Mouse (Mus musculus): ENCODE measurements around the gene Npb.
"Not testable (repeated sequence)": the region's sequence is repeated elsewhere in the genome, so short reads cannot be mapped to it uniquely, and the experiment has no call there.

Npb gene

DNA sequence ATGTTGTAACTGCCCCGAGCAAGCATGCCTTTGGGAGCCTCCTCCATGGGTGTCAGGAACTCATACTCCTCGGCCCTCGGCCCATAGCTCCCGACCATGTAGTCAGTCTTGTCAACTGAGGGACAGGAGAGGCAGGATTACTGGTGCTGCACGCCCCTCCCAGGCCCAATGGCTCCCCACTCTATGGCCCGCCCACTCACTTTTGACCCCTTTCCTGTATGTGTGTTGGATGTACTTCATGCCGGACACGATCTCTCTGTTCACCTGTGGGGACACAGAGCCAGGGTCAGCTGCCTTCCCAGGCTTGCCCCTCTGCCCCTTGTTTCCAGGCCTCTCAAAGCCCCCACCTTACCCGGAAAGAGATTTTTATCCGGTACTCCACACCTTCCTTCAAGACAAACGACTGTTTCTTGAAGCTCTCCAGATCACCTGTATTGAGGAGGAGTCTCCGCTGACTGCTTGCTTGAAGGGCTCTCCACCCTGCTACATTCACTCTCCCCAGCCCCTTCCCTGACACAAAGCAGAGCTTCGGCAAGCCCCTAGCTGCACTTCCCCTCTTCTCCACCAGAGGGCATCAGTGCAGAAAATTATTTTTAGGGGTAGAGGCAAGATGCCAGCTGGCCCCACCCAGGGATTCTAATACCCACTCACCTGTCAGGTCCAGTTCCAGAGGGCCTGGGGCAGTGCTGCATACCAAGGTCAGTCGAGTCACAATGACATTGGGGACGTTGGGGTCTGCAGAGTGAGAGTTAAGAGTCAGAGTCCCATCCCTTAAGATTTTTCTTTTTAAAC, 28.8 kb upstream of the Npb start:
- DNase-seq (ENCODE audit: low spot score in 2 of 2), result peak; percentile 43 to 65

DNA sequence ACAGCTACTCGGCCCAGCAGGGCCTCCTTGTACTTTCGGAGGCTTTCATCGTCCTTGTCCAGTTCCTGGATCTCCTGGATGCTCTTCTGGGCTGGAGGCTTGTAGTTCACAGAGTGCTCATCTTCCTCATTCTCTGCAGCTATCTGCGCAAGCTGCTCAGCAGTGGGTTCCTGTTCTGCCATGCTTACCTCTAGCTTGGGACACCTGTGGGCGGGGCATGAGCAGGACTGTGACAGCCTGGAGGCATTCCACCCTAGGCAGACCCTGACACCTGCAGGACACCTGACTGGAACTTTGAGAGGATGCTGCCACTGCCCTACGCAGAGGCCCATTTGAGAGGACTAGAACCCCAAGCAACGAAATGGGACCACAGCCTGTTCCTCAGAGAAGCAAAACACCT, 28.1 kb upstream of the Npb start:
- no peak for DNase-seq (ENCODE audit: low spot score in 2 of 2)

- DNase-seq (ENCODE audit: low spot score in 2 of 2), result no peak
Measured at GRCm38 (mm10) chr11:120580871-120581331, 27.4 kb upstream of the Npb start.

DNA sequence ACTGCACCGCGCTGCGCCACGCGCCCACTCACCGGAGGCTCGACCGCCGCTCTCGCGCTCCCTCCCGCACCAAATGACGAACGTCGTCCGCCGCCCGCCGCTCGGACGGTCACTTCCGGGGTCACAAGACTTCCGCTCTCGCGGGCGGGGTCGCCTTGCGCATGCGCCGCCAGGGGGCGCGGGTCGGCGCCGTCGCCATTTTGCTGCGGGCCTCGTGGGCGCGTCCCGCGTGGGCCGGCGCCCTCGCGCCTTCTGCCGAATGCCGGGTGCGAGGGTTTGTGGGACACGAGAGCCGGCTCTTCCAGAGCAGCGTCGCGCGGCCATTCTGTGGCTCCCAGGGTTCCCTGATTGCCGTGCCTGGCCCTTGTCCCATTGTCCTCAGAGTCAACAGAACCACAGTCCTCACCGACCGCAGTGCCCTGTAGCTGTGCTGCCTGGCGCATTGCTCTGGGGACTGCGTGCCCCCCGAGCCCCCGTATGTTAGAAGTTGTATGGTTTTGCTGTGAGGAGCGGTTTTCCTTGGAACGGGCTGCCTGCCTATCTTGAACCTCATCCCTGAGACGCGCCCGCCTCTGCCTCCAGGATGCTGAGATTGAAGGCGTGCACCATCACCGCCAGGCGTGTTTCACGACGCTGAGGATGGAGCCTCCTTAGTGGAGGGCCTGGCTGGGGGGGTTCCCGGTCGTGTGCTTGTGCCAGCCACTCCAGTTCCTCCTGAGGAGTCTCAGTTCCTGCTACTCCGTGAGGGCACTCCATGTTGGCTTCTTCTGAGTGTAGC, 26.6 kb upstream of the Npb start, which contains the start of gene Arhgdia:
TSS of gene Arhgdia (minus strand) at position 135 of the 778 bp plus-strand sequence.
- peak; percentile 82 to 87 for DNase-seq (ENCODE audit: low spot score in 2 of 2)

DNA sequence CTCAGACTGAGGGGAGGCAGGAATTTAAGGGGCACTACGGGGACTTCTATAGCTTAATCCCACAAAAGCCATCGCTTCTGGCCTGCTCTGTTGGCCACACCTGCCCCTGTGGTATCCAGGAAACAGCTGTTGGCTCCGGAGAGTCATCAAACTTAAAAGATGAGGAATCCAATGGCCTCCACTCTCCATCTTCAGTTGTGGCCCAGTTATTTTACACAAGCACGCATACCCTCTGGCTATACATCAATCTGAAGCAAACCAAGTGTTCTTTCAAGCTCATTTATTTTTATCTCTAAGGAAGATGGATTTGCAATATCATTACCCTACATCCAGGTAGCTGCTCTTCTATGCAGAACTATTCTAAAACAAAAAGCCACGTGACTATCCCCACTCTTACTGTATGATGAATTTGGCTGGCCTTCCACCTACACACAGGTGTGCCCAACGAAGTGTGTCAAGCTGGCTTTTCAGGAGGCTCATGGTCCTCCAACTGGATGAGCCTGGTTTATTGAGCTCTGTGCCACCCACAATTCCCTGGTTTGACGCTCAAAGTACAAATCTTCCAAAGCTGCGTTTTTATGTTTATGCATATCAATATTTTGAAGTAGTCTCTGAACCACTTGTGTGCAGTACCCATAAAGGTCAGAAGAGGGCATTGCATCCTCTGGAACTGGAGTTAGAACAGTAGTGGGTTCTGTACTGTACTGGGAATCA, 25.9 kb upstream of the Npb start:
- no peak for DNase-seq (ENCODE audit: low spot score in 2 of 2)

DNA sequence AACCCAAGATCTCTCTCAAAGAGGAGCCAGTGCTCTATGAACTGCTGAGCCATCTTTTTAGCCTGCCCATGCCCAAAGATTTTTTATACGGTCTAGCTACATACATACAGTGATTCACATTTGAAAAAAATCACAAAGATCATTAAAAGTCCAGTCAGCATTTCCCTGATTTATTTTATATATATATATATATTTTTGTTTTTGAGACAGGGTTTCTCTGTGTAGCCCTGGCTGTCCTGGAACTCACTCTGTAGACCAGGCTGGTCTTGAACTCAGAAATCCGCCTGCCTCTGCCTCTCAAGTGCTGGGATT, 25.3 kb upstream of the Npb start:
- DNase-seq (ENCODE audit: low spot score in 2 of 2), result not testable (repeated sequence)

DNA sequence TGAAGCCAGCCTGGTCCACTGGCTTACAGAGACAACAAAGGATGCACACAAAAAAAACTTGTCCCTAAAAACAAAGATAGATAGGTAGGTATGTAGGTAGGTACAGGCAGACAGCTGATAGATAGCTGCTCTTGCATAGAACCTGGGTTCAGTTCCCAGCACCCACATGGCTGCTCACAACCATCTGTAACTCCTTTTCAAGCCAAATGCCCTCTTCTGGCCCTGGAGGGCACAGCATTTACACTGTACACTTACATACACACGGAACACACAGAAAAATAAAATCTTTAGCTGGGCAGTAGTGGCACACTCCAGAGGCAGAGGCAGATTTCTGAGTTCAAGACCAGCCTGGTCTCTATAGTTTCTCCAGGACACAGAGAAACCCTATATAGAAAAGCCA, 24.3 kb upstream of the Npb start:
- DNase-seq (ENCODE audit: low spot score in 2 of 2), result no peak

DNA sequence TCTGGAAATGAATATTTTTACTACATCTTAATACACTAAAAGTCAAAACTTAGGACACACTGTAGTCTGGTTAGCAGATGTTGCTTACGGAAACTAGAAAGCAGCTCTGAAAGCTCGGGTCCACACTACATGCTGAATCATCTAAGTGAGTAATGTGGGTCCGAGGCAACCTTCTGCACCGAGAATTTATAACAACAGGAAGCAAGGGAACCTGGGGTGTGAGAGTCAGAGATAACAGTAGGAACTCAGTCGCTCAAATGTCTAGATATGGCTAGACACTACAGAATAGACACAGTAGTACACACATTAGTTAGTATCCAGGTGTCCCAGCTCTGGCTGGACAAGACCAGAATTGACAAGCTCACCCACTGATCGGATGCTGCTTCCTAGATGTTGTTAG, 19.7 kb upstream of the Npb start:
- no peak for DNase-seq (ENCODE audit: low spot score in 2 of 2)

DNA sequence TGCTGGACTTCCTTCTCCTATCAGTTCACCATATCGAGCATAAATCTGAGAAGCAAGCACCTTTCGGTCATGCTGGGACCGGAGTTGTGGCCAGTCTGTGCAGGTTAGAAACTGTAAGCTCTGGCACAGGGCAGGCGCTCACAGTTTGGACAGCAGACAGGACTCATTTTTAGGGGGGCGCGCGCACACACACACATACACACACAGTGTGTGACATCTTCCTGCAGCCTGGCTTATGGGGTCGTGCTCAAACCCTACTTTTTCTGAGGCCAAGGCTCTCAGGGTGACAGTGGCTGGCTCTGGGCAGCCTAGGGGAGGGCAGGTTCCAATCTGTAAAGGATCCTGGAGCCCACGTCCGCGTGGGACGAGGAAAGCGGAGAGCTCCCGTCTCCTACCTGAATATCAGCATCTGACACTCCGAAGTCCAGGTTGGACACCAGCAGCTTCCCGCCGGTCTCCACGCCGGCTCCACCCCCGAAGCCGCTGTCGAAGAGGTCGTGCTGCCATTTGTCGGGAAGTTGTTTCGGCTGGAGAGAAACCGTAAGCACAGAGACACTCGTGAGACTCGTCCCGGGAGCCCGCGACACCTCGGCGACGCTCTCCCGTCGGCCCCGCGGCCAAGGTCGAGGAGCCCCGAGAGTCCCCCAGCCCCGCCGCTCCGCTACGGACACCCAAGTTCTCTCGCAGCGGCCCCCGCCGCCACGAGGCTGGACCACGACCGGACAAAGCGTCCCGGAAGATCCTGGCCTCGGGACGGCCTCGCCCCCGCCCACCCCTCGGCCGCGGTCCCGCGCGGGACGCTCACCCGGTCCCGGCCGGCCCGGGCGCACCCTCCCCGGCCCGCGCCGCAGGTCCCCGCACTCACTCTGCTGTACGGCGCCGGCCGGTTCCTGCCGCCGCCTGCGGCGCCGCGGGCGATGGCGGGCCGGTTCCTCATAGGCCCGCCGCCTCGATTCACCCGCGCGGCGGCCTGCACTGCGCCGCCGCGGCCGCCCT, 10.7 kb upstream of the Npb start:
- no peak for DNase-seq (ENCODE audit: low spot score in 2 of 2)

DNA sequence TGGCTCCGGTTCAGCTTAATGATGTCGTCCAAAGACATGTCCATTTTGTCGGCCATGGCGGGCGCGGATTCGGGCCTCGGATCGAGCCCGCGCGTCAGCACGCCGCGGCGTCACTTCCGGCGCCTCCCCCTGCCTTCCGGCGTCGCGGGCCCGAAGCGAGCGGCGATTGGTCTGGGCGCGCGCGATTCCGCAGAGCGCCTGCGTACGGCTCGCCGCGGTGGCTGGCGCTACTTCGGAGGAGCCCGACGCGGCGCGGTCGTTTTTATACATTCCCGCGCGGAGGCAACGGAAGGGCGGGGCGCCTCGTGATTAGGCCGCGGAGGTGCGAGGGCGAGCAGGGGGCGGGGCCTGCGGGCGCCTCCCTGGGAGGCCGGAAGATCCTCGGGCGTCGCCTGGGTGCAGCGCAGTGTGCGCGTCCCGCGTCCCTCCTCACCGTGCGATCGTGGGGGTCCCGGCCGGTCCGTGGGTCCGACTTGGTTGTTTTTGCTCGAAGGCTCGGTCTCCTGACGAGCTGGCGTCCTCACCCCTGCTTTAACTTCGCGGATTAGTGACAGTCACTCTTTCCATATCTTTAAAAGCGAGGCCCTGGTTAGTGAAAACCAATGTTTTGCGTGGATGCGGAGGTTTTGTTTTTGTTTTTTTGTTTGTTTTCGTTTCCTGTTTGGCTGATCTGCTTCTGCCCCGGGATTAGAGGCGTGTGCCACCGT, 9.8 kb upstream of the Npb start, which contains the start of the genes Alyref and Anapc11:
TSS of gene Alyref (minus strand) at position 83 of the 707 bp plus-strand sequence.
TSS of gene Anapc11 (plus strand) at position 139 of the 707 bp plus-strand sequence.
- DNase-seq (ENCODE audit: low spot score in 2 of 2), result peak; percentile 82 to 88

- no peak for DNase-seq (ENCODE audit: low spot score in 2 of 2)
Measured at GRCm38 (mm10) chr11:120598990-120599549, 9.2 kb upstream of the Npb start.

- no peak for DNase-seq (ENCODE audit: low spot score in 2 of 2)
Measured at GRCm38 (mm10) chr11:120600716-120601115, 7.6 kb upstream of the Npb start.

- DNase-seq (ENCODE audit: low spot score in 2 of 2), result no peak
Measured at GRCm38 (mm10) chr11:120603545-120603944, 4.7 kb upstream of the Npb start.

DNA sequence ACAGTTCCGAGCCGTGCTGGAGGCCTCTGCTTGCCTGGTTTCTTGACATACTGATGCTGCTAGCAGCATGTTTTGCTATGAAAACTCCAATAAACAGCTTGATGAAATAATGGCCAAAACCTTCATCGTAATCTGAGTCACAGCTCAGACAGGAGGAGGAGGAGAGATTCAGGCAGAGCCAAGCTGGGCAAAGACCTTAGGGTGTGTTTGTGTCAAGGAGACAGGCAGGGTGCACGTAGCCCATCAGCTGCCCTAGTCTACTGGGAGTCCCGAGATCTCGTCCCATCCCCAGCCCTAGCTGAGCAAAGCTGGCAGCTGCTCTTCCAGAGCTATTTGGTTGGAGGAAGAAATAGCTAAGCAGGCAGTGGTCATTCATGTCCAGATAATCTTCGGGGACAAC, 2.6 kb upstream of the Npb start:
- DNase-seq (ENCODE audit: low spot score in 2 of 2), result no peak

DNA sequence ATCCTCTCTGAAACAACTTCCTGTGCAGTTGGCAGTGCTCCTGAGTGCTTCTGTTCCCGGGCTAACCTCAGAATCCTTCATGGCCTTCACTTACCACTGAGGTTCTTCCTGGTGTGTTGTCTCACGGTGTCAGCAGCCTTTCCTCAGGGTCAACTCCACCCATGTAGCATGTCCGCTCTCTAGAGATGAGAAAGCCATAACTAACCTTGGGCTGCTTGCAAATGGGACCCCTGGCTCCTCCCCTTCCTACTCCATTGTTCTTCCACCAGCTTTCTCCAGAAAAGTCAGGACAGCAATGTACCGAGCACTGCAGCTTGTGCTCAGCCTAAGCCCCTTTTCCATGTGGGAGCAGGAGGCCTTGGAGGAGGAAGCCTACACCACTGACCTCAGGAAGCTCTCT, 1.5 kb upstream of the Npb start:
- DNase-seq (ENCODE audit: low spot score in 2 of 2), result no peak

DNA sequence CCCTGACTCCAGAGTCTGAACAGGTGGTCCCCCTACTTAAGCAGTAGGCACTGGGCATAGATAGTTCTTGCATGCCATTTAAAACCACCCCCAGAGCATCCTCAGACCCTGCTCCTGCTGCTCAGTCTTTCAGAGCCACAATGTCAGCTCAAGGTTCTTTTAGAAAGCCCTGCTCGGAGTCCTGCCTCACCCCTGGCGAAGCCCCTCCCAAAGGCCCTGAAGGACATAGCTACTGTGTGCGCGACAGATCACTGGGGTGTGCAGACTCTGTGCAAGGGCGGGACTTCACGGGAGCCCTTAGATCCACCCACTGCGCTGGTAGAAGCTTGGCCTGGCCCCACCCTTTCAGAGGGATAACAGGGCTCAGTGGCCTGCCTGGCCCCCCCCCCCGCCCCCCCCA, 973 bp downstream of the Npb start:
- no peak for DNase-seq (ENCODE audit: low spot score in 2 of 2)

- DNase-seq (ENCODE audit: low spot score in 2 of 2), result no peak
Measured at GRCm38 (mm10) chr11:120610477-120611046, 2.3 kb downstream of the Npb start.

GRCm38 (mm10) chr11:120612763-120613162, 4.5 kb downstream of the Npb start:
- peak in 1 of 2 experiments; percentile 56 for DNase-seq (ENCODE audit: low spot score in 2 of 2)

GRCm38 (mm10) chr11:120613481-120613972, 5.2 kb downstream of the Npb start:
- DNase-seq (ENCODE audit: low spot score in 2 of 2), result no peak

Measured in frontal cortex, postnatal 14 days (tissue).